Mouse (Mus musculus): Measurements from ENCODE around the gene A430078G23Rik.

Gene A430078G23Rik

DNA sequence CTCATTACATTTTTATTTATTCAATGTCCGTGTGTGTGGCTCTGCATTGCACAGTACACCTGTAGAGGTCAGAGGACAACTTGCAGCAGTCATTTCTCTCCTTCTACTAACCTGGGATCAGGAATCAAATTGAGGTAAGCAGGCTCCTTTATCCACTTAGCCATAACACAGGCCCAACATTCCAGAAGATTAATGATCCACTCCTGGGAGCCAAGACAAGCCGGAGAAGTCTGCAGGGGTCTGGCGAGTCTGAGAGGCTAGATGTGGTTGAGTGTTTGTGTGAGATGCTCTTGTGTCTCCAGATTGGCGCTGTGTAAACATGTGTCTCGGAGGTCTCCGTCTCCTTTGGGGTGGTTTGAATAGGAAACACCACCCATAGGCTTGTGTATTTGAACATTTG is 2.5 kb upstream of the A430078G23Rik start:
- no peak for DNase-seq

DNA sequence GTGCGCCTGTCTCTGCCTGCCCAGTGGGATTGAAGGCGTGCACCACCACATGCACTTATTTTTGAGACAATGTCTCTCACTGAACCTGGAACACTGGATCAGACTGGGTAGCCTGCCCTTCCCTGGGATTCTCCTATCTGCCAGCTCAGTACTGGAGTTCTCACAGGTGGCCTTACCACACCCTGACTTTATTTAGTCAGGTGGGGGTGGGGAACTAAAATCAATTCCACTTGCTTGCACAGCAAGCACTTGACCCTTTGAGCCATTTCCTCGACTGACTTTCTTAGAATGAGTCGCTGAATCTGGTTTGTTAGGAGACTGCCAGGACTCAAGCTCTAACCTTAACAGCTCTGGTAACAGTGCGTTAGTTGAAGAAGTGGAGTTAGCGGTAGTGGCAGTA is 500 bp upstream of the A430078G23Rik start:
- no peak for DNase-seq

DNA sequence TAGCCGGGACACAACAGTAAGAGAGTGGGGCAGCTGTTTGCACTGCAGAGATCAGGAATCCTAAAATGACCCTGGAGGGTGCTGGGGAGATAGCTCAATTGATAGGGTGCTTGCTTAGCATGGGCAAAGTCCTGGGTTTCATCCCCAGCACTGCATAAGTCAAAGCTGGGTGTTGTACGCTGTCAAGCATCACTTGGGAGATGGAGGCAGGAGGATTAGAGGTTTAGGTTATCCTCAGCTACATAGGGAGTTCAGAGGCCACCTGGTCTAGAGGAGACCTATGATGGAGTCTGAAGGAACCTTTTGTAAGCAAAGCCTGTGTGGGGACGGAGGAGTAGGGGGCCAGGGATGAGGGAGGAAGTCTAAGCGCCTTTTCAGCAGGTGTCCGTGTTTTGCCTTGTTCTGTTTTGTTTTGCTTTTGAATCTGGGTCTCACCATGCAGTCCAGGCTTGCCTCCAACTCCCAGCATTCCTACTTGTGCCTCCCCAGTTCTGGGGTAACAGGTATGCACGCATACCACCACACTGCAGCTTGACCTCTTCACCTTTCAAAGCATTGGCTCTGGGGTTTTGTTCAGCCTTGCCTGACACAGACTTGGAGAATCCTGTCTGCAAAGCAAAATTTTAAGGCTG is 712 bp downstream of the A430078G23Rik start:
- DNase-seq, result no peak

DNA sequence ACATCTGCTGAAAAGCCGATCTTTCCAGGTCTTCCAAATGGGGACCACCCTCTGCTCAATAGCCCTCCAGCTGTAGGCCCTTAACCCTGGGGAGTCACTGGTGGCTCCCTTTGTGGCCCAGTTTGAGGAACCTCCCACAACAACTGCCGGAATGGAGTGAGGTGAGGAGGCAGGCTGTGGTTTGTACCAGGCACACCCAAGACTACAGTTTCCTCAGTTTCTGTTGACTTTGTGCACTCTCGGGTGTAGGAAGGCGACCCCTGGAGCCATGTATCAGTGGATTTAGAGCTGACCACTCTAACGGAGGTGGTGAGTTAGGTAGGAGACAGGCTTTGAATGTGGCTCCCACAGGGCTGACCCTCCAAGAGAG is 1.2 kb downstream of the A430078G23Rik start:
- no peak for DNase-seq

DNA sequence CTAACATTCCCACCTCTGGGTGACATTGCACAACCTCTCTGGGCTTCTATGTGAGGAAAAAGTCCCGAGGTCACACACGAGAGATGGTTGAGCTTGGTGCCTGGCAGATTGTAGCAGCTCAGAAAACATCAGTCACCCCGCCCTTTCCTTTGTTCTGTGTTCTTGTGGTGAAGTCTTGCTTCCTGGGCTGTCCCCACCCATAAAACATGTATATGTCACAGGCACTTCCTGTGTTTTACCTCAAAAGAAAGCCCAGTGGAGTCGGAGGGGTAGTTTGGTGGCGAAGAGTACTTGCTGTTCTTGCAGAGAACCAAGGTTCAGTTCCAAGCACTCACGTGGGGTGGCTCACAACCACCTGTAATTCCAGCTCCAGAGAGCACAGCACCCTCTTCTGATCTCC is 2.4 kb downstream of the A430078G23Rik start:
- DNase-seq, result no peak

DNA sequence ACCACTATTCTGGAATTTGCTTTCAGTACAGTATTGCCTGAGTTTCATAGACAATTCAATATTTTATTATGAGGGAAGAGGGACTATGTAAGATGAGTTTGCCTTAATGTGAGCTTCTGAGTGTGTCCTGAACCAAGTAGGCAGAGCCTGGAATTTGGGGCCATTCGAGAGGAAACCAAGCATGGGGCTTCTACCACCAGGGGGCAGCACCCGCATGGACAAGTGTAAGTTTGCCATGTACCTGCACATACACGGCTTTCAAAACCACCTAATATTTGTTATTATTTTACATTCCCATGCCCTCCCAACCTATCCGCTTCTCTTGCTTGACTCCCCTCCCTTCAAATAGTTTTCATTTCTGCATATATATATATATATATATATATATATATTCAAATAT is 4.8 kb downstream of the A430078G23Rik start:
- DNase-seq, result peak; percentile 93 to 94

DNA sequence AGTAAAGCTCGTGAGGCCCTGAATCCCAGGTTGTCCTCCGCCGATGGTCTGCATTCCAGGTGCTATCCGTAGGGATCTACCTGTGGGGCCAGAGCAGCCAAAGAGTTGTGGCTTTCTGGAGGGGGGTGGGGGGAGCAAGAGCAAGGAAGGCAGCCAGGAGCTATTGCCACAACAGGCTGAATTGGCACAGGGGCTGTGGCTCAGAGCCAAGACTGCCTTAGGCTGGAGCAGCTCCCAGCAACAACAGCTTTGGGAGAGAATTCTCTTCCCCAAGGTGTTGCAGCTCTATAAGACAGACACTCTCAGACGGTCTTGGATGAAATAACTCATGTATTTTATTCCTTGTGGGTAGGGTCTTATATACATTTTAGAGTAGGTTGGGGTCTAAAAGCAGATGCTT is 13.9 kb downstream of the A430078G23Rik start:
- no peak for DNase-seq

DNA sequence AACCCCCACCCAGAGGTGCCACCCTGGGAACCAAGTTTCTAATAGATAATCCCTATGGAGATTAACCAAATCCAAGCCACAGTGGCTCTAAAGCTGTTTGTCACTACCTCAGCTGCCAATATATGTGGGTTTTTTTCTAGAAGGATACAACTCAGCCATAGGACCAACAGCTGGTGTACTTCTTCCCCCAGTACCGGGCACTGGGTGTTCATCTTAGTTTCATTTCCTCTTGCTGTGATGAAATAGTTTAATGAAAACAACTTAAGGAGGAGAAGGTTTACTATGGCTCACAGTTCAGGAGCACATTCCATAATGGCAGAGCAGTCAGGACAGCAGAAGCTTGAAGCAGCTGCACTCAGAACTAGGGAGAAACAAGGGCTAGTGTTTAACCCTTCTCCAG is 14.9 kb downstream of the A430078G23Rik start:
- no peak for DNase-seq

DNA sequence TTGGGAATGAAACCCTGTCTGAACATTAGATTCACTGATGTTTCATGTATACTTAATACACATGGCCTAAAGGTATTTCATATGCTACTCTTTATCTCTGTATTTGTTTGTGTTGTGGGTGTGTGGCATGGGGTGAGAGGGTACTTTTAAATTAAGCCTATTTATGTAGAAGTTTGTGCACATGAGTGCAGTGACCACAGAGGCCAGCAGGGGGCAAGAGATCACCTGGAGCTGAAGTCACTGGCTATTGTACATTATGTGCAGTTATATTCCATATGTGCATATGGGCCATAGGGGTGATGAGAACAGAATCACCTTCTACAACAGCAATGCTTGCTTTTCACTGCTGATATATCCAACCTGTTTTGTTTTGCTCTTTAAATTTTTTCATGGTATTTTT is 22.5 kb downstream of the A430078G23Rik start:
- DNase-seq, result peak in 1 of 2 experiments; percentile 21

DNA sequence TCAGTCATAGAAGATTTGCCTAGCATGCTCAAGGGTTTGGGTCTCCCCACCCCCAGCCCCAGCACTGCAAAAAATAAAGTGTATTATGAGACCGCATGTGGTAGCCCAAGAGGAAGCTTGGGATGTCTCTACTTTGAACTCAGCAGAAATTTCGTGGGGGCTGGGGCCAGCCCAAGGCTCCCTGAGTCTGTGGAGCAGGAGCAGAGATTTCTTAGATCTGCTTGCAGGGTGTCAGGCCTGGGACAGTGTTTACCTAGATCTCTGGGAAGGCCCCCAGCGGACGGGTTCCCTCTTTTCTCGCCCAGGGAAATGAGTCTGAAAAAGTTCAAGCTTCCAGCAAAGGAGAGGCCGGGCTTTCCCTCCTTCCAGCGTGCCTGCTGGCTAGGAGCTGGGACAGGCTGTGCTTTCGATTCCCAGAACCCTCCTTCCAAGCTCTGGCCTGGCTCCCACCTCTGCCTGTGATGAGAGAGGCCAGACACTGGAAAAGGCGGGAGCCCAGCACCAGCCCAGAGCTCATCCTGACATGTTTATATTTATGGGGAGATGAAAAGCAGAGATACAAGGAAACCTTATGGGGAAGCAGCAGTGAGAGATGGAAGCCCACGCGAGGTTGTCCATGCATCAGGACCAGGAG is 23.5 kb downstream of the A430078G23Rik start:
- DNase-seq, result no peak

DNA sequence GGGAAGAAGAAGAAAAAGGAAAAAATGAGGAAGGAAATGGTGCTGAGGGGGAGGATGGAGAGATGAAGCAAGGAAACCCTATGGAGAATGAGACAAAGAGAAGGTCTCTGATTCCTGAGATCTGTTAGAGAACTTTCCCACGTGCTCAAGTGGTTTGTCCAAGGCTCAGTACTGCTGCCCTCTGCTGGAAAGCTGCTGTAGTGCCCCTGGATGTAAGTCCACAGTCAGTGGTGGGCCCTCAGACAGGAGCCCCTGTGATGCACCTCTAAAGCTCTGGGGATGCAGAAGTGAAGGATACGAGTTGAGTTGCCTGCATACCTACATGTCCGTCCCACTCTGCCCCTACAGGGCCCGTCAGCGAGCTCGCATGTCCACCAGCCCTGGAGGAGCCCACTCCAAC is 34.1 kb downstream of the A430078G23Rik start:
- DNase-seq, result peak; percentile 87 to 89

DNA sequence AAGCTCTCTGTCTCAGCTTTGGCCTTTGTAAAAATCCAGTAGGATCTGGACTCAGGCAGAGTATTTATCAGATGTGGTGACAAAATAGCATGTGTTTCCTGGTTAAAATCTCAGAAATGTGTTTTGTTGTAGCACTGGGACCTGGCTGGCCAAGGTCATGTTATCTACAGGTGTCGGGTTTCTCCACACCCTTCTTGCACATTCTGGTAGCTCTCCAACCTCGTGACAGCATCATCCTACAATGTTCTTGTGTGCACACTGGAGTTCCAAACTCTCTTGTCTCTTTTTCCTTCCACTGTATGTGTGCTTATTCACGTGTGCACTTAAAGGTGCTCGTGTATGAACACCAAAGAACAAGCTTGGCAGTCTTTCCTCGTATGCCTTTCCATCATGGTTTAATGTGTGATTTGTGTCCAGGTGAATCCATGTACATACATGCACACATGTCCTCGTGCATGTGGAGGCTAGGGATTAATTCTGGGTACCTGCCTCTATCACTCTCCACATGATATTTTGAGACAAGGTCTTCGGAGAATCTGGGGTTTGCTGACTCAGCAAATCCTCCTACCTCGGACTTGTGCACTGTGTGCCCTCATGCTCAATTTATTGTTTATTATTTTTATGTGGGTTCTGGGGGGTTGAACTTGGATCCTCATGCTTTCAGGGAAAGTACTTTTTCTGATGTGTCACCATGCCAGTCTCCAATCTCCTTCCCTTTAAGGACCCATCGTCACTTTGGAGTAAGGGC is 35.5 kb downstream of the A430078G23Rik start:
- no peak for DNase-seq

DNA sequence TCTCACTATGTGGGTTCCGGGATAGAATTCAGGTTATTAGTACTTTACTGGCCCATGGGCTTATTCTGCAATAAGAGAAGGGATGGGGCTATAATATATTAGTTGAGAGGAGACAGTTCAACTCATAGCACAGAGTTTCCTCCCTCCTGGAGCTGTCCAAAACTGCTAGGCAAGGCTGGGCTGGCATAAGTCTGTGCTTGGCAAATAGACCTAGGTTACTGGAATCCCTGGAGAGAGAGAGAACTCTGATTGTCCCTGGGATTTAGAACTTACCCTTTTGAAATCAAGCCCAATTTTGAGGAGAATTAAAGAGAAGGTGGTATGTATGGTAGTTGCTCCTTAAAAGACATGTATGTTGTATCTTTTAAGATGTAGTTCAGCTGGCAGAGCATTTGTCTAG is 36.3 kb downstream of the A430078G23Rik start:
- no peak for DNase-seq

DNA sequence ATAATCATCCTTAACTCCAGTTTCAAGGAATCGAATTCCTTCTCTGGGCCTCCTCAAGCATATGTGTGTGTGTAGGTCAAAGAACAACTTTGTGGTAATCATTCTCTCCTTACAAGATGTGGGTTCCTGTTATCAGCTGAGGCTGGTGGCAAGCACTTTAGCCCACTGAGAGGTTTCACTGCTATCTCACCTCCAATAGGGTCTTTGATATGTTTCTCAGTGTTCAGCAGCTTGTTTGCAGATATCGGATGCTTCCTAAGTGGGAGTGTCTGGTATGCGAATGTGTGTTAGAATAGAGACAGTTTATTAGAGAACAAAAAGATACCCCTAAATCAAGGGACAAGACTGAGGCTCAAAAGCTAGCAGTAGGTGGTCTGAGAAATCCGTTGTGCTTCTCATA is 39.1 kb downstream of the A430078G23Rik start:
- no peak for DNase-seq

DNA sequence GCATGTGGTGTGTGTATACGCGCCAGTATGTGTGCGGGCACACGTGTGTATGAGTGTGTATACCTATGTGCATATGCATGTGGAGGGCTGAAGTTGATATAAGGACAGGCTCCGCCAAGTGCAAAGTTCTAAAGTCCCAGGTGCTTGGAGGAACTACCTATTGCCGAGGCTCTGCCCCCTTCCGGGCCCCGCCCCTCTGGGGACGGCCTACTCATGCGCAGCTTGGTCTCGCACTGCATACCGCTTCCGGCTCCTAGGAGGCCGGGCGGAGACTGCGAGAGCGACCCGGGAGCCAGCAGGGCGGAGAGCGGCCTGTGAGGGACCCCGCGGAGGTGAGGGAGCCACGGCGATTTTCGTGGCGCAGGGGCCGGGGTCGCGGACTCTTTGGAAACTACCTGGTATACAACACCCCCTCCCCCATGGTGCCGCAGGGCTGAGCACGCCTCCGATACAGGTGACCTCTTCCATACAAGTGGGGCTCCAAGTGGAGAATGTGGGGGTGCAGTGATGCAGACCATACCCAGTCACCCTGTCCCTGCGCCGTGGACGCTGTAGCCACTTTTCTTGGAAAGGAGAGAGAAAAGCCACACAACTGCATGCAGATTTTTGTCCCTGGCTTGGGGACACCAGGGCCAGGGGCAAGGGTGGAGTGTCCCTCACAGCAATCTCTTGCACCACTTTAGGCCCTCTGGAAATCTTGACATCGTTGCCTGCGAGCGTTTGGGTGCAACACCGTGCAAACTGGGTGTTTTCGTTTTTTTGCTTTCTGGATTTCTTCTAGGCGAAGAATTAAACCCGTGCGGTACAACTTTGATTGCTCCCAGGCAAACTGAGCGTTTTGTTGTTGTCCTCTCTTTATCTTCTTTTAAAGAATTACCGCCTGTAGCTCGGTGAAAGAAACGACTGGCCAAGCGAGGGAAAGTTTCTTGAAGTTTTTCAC is 39.8 kb downstream of the A430078G23Rik start, which contains the start of gene Arhgef18:
Gene Arhgef18, plus strand, starts transcription at position 236 of the 940 bp plus-strand sequence.
- peak; percentile 90 to 94 for DNase-seq

DNA sequence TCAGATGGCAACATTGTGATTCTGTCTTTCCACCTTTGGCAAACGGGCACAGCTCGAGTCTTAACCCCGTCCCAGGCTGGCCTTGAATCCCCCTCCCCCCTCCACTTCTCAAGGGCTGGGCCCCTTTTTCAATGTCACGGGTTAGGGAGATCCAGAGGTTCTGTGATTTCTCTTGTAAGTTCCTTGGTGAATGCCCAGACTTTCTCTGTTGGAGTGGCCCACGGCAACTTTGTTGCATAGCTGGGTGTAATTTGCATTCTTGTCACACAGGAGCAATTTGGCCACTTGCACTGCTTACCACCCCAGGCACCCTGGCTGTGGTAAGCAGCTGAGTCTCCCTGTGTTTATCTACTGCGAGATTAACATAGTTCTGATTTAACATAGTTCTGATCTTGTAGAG is 41.4 kb downstream of the A430078G23Rik start:
- peak; percentile 29 to 51 for DNase-seq

DNA sequence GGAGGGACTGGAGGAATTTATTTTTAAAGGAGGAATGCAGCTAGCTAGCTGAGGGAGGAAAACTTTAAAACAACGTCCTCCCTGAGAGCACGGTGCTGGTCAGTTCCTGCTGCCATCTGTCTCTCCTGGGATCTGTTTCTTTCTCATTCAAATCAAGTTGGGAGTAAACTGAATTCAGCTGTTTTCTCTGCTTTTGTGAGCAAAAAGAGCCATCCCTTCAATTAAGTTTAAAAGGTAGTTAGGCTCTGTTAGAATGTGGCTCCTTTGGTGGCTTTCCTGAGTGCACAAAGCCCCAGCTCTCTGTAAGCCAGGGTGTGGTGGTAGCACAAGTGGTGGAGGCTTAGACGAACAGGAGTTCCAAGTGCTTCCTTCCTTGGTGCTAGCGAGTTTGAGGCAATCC is 42.0 kb downstream of the A430078G23Rik start:
- DNase-seq, result no peak

DNA sequence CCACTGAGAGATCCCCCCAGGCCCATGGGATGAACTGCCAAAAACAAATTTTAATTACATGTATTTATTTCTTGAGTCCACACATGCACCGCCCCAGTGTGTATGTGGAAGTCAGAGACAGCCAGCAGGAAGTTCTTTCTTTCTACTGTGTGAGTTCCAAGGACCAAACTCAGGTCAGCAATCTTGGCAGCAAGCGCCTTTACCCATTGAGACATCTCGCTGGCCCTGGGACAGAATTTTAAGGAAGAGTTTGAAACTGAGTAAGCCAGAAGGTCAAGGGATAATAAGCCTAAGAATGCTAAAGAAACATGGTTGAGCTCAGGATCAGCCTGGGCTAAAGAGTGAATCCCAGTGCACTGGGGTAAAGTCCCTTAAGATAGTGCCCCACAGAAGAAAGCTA is 44.4 kb downstream of the A430078G23Rik start:
- DNase-seq, result no peak

DNA sequence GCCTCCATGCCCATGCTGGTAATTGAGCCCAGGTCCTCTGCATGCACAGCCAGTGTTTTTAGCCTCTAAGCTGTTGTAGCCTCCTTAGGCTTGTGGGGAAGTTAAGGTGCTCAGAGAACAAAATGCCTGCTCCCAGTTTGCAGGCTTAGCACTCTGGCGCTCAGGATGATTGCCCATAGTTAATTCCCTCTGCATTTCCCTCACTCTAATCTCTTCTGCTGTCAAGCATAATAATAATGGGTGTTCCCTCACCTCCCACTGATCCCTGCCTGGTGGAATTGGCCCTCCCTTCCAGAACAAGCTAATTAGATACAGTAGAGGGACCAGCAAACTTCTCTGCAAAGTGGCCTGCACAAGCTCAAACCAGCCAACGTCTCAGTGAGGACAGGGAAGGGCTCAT is 47.3 kb downstream of the A430078G23Rik start:
- peak; percentile 27 to 47 for DNase-seq

DNA sequence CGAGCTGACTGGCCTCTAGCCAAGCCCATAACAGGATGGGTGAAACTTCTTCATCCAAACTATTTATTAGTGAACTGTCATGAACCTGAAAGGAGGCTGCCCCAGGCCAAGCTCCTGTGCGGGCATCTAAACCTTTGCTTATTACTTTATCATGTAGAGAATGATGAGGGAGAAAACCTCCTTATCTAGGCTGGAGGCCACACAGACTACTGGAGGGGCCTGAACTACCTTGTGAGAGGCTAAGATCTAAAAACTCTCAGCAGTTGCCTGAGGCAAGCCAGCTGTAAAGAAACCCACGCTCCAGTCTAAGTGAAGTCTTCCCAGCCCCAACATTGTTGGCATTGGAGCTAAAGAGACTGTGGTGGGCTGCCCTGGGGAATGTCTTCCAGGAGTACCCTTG is 54.2 kb downstream of the A430078G23Rik start:
- no peak for DNase-seq

DNA sequence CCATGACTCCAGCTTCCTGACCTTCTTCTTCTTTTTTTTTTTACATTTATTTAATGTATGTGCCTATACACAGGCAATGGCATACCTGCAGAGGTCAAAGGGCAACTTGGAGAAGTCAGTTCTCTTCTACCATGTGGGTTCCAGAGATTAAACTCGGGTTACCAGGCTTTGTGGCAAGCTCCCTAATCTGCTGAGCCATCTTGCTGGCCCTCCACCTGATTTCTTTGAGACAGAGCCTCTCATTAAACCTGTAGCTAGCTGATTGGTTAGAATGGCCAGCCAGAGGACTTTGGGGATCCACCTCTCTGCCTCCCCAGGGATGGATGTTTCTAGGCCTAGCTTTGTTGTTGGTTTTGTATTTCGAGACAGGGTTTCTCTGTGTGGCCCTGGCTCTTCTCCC is 57.9 kb downstream of the A430078G23Rik start:
- no peak for DNase-seq

DNA sequence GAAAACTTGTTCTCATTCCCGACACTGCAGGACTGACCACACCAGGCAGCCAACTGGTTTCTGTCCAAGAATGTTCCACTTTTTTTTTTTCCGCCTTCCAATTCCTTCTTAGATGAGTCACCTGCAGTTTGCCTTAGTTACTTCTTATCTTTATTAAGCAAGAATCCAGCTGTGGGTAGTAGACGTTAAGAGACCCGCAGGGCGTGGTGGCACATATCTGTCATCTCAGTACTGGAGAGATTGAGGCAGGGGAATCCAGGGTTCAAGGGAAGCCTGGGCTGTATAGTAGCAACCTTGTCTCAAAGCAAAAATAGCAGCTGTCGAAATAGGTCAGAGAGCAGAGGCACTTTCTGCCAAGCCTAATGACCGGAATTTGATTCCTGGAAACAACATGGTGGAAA is 58.7 kb downstream of the A430078G23Rik start:
- DNase-seq, result no peak

DNA sequence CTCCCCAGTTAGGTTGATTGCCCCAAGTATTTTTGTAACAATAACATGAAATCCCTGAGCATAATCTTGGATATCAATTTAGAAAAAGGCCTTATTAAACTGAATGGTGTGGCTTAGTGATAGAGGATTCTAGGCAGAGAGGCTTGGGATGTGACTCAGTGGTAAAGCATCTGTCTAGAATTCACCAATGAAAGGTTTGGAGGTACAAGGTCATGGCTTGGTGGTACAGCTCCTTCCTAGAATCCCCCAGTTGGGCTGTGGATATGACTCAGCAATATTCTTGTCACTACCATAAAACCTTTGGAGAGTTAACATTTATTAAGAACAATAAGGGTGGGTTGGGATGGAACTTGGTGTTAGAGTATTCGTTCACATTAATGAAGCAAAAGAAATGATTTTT is 59.6 kb downstream of the A430078G23Rik start:
- DNase-seq, result no peak
